Mouse (Mus musculus) kidney, adult 2 months (tissue): Measurements from ENCODE around the gene Galnt2. TPM values are rescaled to one million over a fixed set of nuclear protein-coding genes. Genes with fewer than 3 reads are reported as not detected.

Experiments
- DNase-seq: peaks from one replicate; pipeline ENCODE4 v3.0.0; 2021
- H3K27ac ChIP-seq: fragments of 200-500 bp; 2 replicates; pipeline ENCODE4 v1.5.1; 2012; ENCODE audit warnings: low read depth, low read length, control low read depth, inconsistent platforms; ENCODE audit not compliant: insufficient read depth
- H3K27me3 ChIP-seq: fragments of 200-500 bp; replicated peaks from 2 replicates; pipeline ENCODE4 v1.6.1; 2012; ENCODE audit warnings: mild to moderate bottlenecking, moderate library complexity, low read length, inconsistent platforms; ENCODE audit not compliant: control insufficient read depth, insufficient read depth
- H3K36me3 ChIP-seq: fragments of 200-500 bp; 2 replicates; pipeline ENCODE4 v1.6.1; 2012; ENCODE audit warnings: mild to moderate bottlenecking, moderate library complexity, low read length, inconsistent platforms; ENCODE audit not compliant: control insufficient read depth, insufficient read depth
- H3K4me1 ChIP-seq: fragments of 200-500 bp; 2 replicates; pipeline ENCODE4 v1.6.1; 2011; ENCODE audit warnings: low read length; ENCODE audit not compliant: control insufficient read depth, insufficient read depth
- H3K4me3 ChIP-seq: fragments of 200-500 bp; 2 replicates; pipeline ENCODE4 v1.5.1; 2011; ENCODE audit warnings: mild to moderate bottlenecking, low read depth, low read length, control low read depth; ENCODE audit not compliant: insufficient read depth
- CTCF ChIP-seq: fragments of 200-500 bp; conservative IDR thresholded peaks from 2 replicates; pipeline ENCODE4 v1.5.1; 2011; ENCODE audit warnings: low read depth, mild to moderate bottlenecking, control low read depth, low read length, moderate library complexity, mixed read lengths; ENCODE audit not compliant: insufficient read depth, insufficient read length
- POLR2A ChIP-seq: fragments of 200-500 bp; IDR thresholded peaks from one replicate; pipeline ENCODE4 v1.6.1; 2011; ENCODE audit warnings: low read depth, low read length, control low read depth
- WGBS: fragments of 180-500 bp; shearing (Covaris S2); methylation state at CpG from one replicate; pipeline ENCODE4 v1.1.7; 2018; 5-methylcytosine and 5-hydroxymethylcytosine counted together
- polyA plus RNA-seq: library from polyadenylated mRNA; depleted of rRNA; stranded (reverse); fragments of >200 nt; gene quantifications from 2 replicates; pipeline ENCODE4 v1.2.3, GENCODE M21; 2012

The Galnt2 gene
- polyA plus RNA-seq, 1 experiment: 17.0 TPM

DNA sequence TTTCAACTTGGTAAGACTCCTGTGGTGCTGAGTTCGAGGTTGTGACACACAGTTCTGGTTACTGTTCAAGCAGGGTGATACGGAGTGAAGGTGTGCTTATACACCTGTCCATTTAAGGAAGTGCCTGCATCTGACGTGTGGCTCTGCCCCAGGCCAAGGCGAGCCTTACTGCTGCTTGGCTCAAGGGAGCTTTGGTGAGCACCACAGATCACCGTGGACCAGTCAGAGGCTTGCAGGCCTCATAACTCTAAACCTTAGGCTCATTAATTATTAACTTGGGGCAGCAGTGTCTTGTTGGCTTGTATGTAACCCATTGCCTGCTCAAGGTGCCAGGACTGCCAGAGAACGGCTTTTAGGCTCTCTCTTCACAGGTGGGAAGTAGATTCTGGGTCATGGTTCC, 17.5 kb downstream of the Galnt2 start:
- Histone ChIP-seq H3K27ac (peak overlapping the region; percentile 52; the same call in 1 of the 2 replicates), H3K27me3 (no peaks in the 10 kb centered on the region), H3K4me1 (peaks cover 40% of the 10 kb centered on the region), H3K36me3 (no peaks in the 10 kb centered on the region), H3K4me3 (no peak overlapping the region)
- TF ChIP-seq POLR2A (no peak), CTCF (no peak)
- peak; percentile 90 for DNase-seq
- 35% methylated on average over 6 of the region's 6 CpGs for WGBS

GRCm38 (mm10) chr8:124250255-124250654, 19.1 kb downstream of the Galnt2 start:
- Histone ChIP-seq H3K27me3 (no peaks in the 10 kb centered on the region), H3K4me1 (peaks cover 37% of the 10 kb centered on the region), H3K36me3 (no peaks in the 10 kb centered on the region), H3K4me3 (no peak overlapping the region), H3K27ac (no peak overlapping the region)
- TF ChIP-seq CTCF: no peak
- no peak for TF ChIP-seq POLR2A
- WGBS: 51% methylated on average over 3 of the region's 3 CpGs
- DNase-seq: no peak

DNA sequence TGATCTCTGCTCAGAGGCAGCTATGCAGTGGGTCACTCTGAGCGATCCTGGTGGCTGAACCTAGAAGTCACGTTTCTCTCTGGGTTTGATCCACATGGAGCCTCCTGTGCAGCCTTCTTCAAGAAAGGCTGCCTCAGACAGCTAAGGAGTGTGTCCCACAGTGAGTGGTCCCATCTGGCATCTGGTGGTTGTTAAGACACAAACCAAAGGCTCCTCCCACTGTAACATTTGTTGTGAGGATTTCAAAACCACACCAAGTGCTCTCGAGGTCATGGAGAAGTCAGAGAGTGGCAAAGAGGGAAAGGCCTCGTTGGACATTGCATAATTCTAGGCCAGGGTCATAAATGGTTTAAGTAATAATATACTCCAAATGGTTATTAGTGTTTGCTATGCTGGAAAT, 19.6 kb downstream of the Galnt2 start:
- H3K36me3 ChIP-seq: no peaks in the 10 kb centered on the region
- TF ChIP-seq CTCF (no peak), POLR2A (no peak)
- H3K4me1 ChIP-seq: peaks cover 37% of the 10 kb centered on the region
- H3K27ac ChIP-seq: no peak overlapping the region
- peak; percentile 66 for DNase-seq
- H3K4me3 ChIP-seq: no peak overlapping the region
- no peaks in the 10 kb centered on the region for H3K27me3 ChIP-seq
- WGBS: 11% methylated on average over 4 of the region's 4 CpGs

GRCm38 (mm10) chr8:124252533-124252950, 21.4 kb downstream of the Galnt2 start:
- Histone ChIP-seq H3K27me3 (no peaks in the 10 kb centered on the region), H3K27ac (0 out of 2 replicates have a peak overlapping the region, but pooled peaks have one; percentile 5), H3K36me3 (no peaks in the 10 kb centered on the region), H3K4me1 (peaks cover 41% of the 10 kb centered on the region), H3K4me3 (no peak overlapping the region)
- WGBS: 53% methylated on average over 5 of the region's 5 CpGs
- DNase-seq: peak; percentile 86
- TF ChIP-seq POLR2A (no peak), CTCF (no peak)

DNA sequence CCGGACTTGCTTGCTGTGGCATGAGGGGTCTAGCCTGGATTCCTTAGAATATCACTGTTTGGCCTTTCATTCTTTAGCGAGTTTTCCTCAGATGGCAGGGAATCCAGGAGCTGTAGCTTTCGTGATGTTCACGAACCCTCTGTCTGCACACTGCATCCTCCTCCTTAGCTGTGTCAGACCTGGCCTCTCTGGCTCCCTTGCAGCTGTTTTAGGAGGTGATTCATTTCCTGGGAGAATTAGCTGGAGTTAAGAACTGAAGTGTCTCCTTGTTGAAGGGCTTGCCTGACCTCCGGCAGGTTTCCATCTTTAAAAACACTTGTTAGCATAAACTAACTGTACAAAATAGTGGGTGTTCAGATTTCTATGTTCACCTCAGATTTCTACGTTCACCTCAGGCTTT, 22.7 kb downstream of the Galnt2 start:
- DNase-seq: no peak
- TF ChIP-seq POLR2A (no peak), CTCF (no peak)
- 82% methylated on average over 6 of the region's 6 CpGs for WGBS
- Histone ChIP-seq H3K4me1 (peaks cover 38% of the 10 kb centered on the region), H3K4me3 (no peak overlapping the region), H3K27ac (no peak overlapping the region), H3K36me3 (no peaks in the 10 kb centered on the region), H3K27me3 (no peaks in the 10 kb centered on the region)

DNA sequence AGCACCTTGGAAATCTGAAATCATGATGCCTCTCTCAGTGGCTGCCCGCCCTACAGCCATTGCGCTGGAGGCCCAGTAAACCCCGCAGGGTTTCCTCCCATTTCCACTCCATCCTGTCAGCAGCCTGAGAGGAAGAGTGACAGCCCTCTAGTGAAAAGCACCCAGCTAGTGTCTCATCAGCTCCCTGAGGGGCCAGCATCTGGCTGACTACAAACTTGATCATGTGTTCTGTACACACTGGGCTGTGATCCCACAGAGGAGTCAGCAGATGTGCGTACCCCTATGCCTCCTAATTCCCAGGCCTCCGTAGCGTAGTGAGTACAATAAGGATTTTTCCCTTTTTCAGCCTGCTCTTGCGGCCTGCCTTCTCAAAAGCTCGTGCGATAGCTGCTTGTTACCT, 25.6 kb downstream of the Galnt2 start:
- H3K27ac ChIP-seq: 0 out of 2 replicates have a peak overlapping the region, but pooled peaks have one; percentile 9

DNA sequence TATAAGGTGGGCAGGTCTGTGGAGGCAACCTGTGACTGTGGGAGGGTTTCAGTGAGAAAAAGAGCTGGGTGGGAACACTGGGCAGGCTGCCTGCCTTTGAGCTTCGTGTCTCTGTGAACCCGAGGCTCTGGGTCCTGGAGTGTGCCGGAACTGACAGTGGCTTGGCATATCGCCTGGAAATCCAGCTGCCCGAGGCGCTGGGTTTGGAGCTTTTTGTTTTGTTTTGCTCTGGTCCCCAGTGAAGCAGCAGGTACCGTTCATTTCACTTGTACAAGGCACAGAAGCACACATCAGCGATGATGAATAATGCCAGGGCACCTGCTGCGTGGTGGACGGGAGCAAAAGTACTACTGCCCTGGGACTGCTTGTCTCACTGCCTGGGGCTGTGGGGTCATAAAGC, 26.2 kb downstream of the Galnt2 start:
- Histone ChIP-seq H3K4me3 (no peak overlapping the region), H3K27ac (0 out of 2 replicates have a peak overlapping the region, but pooled peaks have one; percentile 9), H3K4me1 (peaks cover 23% of the 10 kb centered on the region), H3K36me3 (no peaks in the 10 kb centered on the region), H3K27me3 (no peaks in the 10 kb centered on the region)
- DNase-seq: peak; percentile 87
- 9% methylated on average over 10 of the region's 10 CpGs for WGBS
- TF ChIP-seq CTCF: no peak
- TF ChIP-seq POLR2A: no peak

More for the DNA sequence above, 25.6 kb downstream of the Galnt2 start:
- Histone ChIP-seq H3K27me3 (no peaks in the 10 kb centered on the region), H3K36me3 (no peaks in the 10 kb centered on the region), H3K4me3 (no peak overlapping the region), H3K4me1 (peaks cover 26% of the 10 kb centered on the region)
- TF ChIP-seq POLR2A (no peak), CTCF (no peak)
- no peak for DNase-seq
- 66% methylated on average over 9 of the region's 9 CpGs for WGBS
